Mouse (Mus musculus) thymus, postnatal 0 days (tissue): ENCODE measurements around the gene S100a11. TPM values are rescaled to one million over a fixed set of nuclear protein-coding genes. Genes with fewer than 3 reads are reported as not detected.
"Not testable (repeated sequence)": the region's sequence is repeated elsewhere in the genome, so short reads cannot be mapped to it uniquely, and the experiment has no call there.

Experiments
- DNase-seq: peaks from one replicate; pipeline ENCODE4 v3.0.0-alpha.2; 2015; ENCODE audit warnings: low spot score
- polyA plus RNA-seq: library from polyadenylated mRNA; unstranded; fragments of >200 nt; fragmentation: Nextera tagmentation; extraction: Ambion mirVana; gene quantifications from 2 replicates; pipeline ENCODE4 v1.2.1, GENCODE M21; 2015

The S100a11 gene
- 1,245 and 1,274 TPM in 2 replicates for polyA plus RNA-seq

DNA sequence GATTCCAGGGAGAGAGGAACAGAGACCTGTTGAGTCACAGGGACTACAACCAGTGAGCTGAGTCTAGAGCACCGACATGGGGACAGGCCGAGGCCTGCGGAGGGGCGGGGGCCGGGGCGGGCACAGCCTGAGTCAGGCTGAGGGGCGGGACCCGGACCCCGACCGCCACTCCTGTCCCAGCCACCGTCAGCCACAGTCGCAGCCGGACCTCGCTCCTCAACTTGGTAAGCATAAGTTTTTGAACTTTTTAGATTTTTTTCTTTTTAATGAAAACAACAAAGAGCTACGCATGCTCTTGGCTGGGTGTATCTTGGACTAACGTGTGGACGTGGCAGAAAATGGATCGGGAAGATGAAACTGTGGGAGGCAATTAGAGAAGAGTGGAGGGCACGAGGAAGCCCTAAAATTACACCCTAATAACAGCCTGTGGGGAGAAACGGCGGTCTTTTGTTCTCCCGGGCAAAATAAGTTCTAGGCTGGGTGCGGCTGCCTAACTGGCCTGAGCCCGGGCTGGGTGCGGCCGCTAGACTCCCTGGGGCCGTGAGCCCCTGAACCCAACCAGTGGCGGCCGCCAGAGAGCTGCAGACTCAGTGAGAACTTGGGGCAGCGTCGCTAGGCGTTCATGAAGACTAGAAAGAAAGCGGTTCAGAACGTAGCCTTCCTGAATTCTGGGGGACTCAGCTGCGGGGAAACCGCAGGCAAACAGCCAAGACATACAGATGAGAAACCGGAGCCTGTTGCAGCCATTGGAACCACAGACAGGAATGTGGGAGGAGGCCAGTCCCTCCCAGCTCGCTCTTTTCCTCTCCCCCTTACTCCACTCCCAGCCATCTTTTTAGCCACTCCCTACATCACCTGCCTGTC is at the start of gene S100a11:
S100a11 (plus strand) TSS at position 159 of the 864 bp plus-strand sequence.
- DNase-seq: peak; percentile 40

DNA sequence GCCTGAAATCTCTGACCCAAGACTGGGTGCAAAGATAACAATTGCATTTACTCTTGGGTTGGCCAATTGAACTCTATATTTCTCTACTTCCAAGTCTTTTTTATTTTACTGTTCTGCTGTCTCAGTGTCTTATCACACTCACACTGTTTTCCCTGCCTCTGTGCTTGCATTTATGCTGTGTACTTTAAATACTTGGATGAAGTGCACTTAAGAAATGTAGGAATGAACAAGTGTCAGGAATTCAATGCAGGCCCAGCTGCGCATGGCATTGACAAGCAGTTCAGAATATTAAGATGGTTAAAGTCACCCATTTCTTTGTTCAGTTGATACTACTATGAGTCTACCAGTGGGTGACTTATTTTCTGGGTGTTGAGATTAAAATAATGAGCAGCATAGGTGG is 40.2 kb upstream of the S100a11 start:
- no peak for DNase-seq

DNA sequence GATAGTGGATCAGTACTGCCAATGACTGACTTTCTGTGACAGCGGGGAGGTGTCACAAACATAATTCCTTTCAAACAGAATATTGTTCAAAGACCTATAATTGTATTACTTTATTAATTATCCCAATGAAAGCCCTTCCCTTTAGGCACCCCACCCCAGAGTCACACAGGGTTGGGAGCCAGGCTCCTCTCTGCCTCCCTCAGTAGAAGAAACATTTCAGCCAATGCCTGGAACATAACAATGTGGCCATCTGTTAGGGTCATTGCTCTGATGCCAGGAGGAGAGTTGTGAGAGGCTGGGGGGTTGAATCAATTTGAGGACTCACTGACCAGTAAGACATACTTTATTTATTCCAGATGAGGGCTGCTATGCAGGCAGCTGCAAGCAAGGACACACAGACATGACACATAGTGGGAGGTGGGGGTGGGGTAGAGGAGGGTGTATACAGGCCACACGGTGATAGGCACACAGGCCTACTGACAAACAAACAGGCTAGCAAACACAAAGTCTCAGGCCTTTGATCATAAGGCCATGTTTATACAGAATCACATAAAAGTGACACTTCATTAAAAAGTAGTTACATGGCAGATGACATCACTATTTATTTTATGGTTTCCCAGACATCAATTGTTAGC is 38.2 kb upstream of the S100a11 start:
- DNase-seq: no peak

DNA sequence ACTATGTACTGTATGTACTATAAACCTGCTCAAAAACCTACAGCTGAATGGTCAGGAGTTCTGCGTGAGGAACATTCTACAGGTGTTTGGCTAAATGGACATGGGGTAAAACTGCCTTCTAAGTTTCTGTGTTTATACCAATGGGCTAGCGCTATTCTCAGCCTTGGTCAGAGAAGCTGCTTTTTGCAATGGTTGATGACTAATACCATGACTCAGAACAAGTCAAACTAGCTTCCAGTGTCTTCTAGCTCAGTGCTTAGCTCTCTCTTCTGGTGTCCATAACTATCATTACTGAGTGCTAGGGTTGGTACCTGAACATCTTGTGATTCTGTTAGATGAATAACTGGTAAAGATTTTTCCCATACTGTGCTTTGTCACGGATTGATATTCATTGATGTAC is 34.7 kb upstream of the S100a11 start:
- DNase-seq: no peak

DNA sequence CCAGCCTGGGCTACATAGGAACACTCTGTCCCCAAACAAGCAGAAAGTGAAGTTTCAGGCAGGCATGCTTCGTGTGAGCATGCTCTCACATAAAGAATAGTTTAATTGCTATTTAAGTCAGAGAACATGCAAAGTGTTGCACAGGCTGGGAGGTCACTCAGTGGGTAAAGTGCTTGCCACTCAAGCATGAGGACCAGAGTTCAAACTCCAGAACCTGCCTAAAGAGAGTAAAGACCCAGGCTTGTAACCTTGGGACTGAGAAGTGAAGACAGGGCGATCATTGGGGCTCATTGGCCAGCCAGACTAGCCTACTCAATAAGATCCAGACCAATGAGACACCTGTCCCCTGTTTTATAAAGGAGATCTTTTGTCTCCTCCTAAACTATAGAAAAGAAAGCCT is 31.7 kb upstream of the S100a11 start:
- no peak for DNase-seq

DNA sequence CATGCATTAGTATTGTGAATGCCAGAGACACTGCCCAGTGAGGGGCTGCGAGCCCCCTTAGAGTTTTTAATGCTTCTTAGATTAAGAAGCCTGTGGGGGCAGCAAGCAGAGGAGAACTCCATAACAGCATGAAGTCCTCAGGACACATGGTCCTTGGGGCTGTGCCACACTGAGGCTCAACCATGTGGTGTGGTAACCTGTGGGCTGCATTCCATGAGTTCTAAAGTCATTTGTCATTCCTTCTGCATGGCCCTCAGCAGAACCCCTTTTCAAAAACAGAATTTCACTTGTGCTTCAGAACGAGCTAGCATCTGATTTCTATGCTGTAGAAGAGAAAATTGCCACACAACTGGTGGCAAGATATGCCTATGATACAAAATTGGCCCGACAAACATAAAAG is 28.1 kb upstream of the S100a11 start:
- DNase-seq: no peak

DNA sequence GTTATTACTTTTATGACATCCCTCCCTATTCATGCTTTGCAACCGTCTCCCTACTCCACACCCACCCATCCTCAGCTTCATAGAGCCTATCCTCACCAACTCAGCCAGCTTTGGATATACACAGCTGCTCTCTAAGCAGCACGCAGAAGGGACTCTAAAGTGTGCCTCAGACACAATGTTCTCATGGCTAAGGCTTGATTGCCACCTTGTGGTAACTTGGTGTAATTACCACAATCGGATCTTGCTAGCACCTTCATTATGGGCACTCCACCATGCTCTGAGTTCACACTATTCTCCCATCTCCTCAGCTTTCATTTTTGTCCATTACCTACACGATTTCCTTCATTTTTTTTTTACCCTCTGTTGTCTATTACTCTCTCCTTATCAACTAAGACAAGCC is 26.3 kb upstream of the S100a11 start:
- peak; percentile 78 for DNase-seq

DNA sequence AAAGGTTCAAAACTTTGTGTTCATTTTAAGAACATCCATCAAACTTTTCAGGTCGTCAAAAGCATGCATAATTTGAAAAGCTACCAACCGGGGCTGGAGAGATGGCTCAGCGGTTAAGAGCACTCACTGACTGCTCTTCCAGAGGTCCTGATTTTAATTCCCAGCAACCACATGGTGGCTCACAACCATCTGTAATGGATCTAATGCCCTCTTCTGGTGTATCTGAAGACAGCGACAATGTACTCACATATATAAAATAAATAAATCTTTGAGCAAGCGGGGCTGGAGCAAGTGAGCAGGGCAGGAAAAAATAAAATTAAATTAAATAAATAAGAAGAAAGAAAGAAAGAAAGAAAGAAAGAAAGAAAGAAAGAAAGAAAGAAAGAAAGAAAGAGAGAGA is 25.5 kb upstream of the S100a11 start:
- not testable (repeated sequence) for DNase-seq

DNA sequence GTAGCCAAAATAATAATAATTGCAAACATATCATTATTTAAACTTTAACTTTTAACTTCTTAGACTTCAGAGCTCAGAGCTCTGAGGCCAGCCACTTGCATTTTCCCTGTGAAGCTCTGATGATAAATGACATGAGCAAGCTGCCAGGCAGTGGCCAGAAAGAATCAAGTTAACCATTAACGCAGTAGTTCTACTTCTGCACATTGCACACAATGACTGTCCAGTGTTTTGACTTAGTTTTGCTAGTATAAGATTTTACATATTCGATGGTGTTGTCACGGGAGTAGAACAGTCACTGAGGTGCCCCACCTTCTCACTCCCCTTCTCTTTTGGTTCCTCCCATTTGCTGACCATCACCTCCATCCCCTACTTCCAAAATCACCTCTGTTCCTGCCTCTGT is 23.2 kb upstream of the S100a11 start:
- no peak for DNase-seq

DNA sequence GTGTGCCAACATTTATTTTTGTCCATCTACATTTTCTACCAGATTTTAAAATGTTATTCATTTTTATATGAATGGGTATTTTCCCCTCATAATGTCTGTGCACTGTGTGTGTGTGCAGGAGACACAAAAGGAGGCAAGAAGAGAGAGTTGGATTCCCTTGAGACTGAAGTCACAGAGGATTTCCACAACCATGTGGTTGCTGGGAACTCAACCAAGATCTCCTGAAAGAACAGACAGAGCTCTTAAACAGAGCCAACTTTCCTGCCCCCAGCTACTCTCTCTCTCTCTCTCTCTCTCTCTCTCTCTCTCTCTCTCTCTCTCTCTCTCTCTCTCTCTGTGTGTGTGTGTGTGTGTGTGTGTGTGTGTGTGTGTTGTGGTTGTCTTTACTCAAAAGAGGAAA is 21.2 kb upstream of the S100a11 start:
- DNase-seq: no peak

DNA sequence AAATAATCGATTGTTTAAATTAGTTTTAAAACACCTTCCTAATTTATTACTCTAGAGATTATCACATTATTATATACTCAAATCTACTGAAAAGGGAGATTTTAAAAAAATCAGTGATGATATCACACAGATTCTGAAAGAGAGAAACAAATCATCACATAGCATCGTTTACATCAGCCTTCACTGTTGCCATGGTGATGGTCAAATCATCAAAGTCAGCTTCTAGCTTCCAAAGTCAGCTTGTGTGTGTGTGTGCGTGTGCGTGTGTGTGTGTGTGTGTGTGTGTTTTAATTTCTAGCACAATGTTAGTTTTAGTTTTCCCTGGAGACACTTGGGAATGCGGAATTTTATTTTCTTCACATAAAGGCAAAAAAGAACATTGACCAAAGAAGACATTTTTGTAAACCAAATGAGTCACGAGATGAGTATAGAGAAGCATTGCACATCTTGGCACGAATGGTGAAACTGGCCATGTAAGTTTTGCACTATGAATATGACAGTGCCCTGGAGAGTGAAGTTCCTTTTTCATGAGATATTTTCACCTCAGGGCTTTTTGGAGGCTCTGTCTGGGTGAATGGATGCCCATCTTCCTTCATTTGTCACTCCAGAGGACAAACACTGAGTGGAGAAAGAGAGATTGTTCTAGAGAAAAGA is 15.6 kb upstream of the S100a11 start:
- no peak for DNase-seq

DNA sequence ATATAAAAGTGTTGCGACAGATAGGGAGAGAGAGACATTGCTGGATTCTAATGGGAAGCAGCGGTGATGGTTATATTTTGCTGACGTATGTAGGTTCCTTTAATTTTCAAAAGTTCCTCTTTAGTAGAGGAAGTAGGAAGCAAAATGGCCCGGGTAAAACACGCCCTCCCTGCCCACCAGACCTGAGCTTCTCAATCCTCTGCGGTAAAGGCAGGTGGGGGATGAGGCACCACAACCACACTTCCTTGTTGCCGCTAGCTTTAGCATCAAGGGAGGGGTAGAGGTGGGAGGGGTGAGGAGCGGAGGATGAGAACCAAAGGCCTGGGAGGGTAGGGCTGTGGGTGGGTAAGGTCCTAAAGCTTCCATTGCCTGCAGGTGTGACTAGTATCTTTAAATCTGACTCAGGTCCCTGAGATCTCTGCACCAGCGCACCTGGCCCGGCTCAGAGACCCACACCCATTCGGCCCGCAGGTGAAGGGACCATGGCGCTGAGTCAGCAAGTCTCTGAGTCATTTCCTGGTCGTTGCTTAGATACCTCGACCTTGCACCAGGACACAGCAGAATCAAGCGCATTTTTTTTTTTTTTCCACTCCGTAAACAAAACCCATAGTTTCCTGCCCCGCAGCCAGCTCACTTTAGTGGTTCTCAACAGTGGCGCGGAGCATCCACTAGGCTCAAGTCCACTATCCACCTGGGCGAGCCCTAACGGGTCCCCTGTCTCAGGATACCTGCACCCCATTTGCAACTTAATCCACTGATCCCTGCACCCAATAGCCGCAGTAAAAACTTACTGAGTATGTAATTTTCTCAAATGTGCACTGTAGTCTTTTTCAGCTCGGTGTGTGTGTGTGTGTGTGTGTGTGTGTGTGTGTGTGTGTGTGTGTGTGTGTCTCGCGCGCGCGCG is 14.1 kb upstream of the S100a11 start:
- peak; percentile 92 for DNase-seq

DNA sequence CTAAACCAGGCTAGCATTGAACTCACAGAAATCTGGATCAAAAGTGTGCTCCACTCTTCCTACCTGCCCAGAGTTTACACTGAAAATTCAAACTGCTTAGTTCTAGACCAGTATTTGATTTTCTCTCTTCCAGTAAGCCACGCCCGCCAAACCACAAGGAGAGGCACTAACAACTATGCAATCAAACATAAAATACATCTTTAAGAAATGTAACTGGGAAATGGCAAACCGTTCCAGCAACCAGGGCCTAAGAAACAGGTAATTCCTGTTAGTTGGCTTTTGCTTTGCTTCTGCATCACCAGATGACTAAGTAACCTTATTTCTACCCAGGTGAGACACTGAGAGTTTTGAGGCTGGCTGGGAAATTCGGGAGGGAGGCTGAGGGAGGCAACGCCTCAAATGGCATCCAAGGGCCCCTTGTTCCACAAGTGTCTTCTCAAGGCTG is 13.4 kb upstream of the S100a11 start:
- DNase-seq: no peak

DNA sequence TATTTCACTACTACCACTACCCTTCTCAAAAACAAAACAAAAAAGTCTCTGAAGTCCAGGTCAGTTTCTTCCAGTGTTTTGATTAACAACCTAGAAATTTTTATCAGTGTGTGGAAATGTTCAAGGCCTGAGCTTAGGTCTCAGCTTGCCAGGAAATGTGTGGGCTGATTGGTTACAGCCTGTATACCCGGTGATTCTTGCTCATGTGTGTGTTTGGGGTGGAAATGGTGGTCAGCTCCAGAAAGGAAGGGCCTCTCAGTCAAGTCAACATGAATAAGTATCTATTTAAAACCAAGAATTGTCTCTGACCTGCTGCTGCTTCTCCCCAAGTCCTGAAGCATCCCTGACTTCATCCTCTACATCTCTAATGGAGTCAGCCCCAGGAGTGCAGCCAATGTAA is 11.0 kb upstream of the S100a11 start:
- DNase-seq: no peak

DNA sequence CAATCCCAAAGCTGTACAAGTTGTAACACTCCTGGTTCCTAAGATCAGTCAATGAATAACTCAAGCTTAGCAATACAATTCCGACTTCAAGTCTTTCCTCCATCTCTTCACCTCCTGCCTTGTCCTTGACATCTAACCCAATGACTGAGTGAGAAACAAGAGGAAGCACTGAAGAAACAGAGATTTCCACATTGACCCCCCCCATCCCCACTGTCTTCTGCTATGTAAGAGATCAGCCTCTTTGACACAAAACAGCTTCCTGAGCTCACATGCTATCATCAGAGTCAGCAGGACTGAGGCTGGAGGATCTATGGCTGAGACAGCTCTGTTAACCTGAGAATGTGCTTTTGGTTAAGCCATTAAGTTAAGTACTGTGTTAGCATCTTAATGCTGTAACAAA is 9.3 kb upstream of the S100a11 start:
- DNase-seq: no peak

DNA sequence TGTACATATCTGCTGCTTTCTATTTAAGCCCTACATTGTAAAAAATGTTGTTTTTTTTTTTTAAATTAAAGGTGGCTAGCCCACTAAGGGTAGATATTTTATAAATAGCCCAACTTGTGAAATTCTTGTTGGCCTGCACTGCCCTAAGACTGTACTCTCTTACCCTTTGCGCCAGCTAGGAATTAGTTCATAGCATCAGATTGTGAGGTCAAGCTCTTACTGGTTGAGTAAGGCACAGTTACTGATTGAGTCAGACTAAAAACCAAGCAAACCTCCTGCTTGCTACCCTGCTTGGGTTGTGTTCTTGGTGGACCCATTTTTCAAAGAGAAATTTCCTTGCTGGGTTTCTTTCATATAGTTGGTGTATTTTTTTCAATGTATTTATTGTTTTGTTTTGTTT is 8.5 kb upstream of the S100a11 start:
- no peak for DNase-seq

DNA sequence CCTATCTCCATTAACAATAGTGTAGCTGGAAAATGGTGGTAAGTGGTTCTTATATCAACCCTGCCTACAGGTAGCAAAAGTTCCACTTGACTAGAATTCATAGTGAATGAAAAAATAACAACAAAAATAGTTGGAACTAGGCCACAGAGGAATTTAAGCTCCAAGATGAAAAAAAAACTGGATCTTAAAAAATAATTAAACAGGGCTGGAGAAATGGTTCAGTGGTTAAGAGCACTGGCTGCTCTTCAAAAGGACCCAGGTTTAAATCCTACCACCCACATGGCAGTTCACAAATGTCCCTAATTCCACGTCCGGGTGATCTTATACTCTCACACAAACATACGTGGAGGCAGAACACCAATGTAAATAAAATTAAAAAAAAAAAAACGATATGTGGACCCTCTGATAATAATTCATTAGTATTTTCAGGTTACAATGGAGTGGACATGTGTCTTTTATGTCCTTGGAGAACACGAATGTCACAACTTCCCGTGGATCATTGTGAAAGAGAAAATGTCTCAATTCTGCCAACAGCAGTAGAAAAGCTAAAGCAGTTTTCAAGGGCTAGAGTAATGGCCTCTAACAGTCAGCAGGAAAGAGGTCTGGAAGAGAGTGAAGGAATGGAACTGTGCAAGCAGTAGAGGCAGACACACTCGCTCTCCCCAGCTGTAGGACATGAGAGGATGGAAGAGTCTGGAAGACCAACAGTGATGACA is 7.7 kb upstream of the S100a11 start:
- no peak for DNase-seq

DNA sequence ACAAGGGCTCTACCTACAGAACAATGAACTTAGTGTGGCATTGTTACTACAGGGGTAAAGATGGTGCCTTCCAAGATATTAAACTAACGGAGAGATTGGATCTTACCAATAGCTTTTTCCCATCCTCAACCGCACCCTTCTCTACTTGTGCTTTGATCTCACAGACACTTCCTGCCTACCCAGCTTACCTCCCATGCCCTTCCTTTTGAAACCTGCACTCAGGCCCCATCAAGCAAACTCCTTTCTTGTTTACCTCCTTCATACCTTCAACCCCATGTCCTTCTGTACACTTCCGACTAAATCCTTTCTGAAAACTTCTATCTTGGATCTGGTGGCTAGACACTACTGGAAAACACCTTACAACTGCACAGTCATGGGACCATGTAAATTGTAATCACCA is 5.7 kb upstream of the S100a11 start:
- DNase-seq: peak; percentile 32

DNA sequence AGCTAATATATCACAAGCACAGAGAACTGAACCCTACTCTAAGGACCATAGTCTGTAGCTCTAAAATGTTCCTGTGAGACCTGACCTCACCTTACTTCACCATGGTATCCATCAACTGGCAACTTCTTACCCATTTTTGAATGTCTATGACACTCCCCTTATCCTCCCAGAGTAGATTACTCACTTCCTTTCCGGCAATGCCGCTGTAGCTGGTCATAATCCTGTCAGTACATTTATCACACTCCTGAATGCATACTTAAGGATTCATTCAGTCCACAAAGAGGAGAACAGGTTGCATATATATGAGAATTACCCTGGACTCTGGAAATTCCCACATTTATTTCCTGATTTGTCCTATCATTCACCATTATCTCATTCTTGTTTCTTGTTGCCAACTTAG is 2.9 kb upstream of the S100a11 start:
- DNase-seq: no peak

DNA sequence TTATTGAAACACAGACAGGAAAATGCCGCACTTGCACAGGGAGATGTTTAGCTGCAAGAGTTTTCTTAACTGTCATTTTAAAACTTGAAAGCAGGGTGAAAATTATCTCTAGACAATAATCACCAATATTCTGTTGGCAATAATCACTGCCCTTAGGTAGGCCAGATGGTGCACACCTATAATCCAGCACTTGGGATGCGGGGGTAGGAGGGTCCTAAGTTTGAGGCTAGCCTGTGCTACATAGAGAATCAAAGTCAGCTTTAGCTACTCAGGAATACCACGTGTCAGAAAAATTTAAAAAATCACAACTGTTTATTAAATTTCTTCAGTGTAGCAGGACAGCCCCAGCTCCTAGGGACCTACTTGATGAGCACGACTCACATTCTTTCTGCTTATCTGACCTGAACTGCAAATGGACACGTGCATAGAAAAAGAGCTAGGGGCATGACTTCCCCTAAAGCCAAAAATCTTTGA is 395 bp upstream of the S100a11 start:
- no peak for DNase-seq
